Mouse (Mus musculus): ENCODE measurements around the gene Tnxb. TPM values are rescaled to one million over a fixed set of nuclear protein-coding genes. Genes with fewer than 3 reads are reported as not detected.
"Not testable (repeated sequence)": the region's sequence is repeated elsewhere in the genome, so short reads cannot be mapped to it uniquely, and the experiment has no call there.

Tnxb gene
- total RNA-seq, 2 experiments from 2014 or later = under 0.01 to 0.04 TPM

DNA sequence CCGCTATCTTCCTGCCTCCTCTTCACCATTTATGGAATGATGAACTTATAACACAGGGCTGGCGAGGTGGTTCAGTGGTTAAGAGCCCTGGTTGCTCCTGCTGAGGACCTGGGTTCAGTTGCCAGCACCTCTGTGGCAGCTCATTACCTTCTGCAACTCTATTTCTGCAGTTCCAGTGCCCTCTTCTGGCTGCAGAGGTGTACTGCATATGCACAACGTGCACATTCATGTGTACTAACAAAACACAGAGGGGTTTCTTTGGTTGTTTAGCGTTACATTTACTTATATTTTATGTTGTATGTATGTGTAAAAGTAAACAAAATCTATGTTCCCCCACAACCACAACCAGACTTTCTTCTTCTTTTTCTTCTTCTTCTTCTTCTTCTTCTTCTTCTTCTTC lies 52.7 kb downstream of the Tnxb start:
- no peak for ATAC-seq (ENCODE audit: poor library complexity, severe bottlenecking)

DNA sequence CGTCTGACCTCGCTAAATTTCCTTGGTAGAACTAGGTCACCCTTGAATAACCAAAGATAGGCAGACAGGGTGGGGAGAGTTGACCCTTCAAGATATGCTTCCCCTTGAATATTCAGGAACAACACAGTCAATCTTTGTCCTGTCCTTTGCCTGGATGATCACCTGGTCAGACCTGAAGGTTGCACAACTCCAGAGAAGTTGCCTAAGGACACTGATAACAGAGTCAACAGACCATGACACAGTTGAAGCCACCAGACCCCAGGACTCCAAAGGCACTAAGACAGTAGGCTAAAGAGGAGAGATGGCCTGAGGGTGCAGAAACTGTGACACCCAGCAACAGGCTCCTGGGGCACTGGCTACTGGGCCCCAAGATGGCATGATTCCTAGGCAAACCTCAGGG lies 57.6 kb downstream of the Tnxb start:
- ATAC-seq (ENCODE audit: poor library complexity, severe bottlenecking) = no peak

DNA sequence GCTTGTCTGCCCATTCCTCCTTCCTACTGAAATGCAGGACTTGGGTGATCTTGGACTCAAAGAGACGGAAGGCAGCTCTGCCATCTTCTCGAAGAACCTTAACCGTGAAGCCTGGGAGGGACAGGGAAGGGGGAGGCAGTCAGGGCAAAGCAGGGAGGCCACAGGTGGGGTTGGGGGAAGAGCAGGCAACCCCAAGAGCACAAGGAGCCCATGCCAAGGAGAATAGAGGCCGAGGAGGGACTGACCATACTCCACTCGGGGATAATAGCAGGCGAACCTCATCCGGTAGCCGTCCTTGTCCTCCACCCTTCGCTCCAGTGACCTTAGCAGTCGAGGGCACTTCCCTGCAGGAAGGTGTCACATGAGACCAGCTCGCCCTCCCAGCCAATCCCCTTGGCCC lies 58.8 kb downstream of the Tnxb start:
- not testable (repeated sequence) for ATAC-seq (ENCODE audit: poor library complexity, severe bottlenecking)

DNA sequence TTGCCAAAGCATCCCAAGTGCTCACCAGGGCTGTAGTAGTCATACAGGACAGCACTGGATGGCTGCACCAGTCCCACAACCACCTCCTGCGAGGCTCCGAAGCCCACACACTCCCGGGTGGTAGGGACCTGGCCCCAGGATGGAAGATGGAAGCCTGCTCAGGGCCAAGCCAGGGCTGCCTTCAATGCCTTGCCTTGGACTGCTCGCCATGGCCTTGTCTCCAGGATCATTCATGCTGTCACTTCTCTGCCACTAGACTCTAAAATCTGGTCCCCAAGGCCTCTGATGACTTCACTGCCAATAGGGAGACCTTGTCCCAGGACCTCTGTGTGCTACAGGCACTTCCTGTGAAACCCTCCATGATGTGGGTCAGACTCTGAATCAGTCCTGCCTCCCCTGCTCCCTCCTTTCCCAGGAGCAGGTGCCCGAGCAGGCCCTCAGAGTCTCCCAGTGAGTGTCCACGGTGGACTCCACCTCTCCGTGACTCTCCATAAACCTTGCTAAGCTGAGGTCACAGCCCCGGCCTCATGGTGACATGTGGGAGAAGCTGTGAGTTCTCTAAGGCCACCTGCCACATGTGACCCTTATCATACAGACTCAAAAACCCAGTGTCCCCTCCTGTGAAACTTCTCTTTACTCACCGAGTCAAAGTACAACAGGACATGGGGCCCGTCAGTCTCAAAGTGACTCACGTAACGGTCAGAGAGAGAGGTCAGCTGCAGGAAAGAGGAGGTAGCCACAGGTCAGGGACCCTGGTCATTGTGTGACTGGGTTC lies 59.6 kb downstream of the Tnxb start:
- not testable (repeated sequence) for ATAC-seq (ENCODE audit: poor library complexity, severe bottlenecking)

DNA sequence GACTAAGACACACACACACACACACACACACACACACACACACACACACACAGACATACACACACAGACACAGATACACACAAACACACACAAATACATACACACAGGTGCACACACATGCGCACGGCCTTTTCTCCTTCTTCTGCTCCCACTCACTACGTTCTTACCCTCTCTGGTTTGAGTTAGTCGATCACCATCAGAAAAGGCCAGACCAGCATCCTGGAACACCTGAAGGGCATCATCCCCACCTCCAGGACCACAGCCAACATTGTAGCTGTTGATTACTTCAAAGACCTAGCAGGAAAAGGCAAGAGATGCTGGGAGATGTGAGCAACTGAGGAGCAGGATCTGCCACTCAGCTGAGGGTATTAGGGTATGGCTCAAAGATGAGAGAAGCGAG lies 67.1 kb downstream of the Tnxb start:
- ATAC-seq (ENCODE audit: poor library complexity, severe bottlenecking) = not testable (repeated sequence)

DNA sequence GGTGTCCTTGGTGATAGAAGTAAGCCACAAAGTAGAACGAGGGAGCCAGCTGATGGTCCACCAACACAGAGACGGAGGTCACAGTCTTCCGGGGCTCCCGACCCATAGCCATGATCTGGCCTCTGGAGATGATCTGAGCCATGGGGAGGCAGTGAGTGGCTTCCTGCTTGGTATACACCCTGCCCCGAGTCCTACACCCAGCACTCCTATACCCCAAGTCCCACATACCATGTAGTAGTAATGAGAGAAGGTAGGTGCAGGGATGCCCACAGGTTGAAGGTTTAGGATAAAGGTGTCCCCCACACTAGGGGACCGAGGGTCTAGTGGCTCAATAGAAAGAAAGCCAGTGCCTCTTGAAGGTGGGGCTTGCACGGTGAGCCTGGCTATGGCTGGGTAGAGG lies 69.4 kb downstream of the Tnxb start:
- ATAC-seq (ENCODE audit: poor library complexity, severe bottlenecking) = not testable (repeated sequence)

DNA sequence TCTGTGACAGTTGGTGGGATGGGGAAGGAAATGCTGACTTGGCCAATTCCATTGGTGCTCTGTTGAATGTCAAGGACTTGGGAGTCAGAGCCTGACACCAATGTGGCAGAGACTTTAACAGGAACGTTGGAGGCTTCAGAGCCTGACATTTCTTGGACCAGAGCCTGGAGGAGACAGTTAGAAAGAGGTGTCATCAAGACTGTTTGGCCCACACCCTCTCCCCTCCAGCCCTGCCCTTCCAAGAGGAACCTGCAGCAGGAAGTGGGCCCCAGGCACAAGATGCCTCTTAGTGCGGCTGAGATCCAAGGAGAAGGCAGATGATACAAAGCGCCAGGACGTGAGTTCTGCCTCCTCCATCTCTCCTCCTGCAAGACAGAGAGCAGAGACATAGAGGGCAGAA lies 69.9 kb downstream of the Tnxb start:
- no peak for ATAC-seq (ENCODE audit: poor library complexity, severe bottlenecking)

DNA sequence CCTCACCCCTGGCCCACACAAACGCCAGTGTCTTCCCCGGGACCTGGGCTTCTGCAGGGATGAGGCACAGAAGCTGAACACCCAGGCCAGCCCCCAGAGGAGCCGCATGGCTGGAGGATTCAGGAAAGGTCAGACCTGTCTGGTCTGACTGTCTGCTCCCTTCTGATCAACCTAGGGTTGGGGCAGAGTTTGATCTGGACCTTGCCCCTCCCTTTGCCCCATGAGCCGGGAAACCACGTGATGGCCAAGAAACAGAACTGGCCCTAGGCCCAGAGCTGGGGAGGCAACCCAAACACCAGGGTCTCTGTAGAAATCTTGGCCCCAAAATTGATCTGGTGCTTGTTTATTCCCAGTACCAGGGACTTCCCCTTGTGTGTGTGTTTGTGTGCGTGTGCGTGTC lies 73.4 kb downstream of the Tnxb start, which contains the start of gene C4b:
Gene C4b, minus strand, starts transcription at position 164 of the 400 bp plus-strand sequence.
- no peak for ATAC-seq (ENCODE audit: poor library complexity, severe bottlenecking)

DNA sequence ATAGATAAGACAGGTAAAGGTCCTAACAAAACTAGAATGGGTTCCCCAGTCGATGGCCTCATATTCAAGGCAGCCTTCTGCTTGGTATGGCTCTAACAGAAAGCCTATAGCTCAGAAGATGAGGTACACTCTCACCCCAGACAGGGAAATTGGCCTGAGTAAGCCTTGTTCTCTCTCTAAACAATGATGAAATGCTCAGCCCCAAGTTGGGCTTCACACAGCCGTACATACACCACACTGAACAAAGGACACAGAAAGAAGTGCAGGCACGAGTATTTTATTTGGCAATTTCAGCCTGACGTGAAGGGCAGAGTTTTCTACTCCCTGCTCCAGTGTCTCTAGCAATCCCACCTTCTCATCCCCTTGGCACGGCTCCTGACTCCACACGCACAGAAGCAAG lies 73.9 kb downstream of the Tnxb start:
- ATAC-seq (ENCODE audit: poor library complexity, severe bottlenecking) = no peak

DNA sequence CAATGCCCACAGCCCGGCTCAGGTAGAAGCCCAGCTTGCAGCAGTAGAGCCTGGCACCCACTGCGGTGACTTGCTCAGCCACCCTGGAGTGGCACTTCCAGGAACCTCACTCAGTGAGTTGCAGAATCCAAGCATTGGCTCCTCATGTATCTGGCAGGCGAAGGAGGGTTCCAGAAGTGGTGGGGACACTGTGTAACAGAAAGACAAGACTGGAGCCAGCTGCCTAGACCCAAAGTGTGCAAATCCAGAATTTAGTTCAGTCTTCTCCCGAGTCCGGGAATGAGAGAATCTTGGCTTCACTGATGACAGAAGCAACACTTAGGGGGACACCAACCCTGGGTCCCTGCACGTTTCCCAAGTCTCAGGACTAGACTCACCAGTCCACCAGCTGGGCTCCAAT lies 74.3 kb downstream of the Tnxb start:
- ATAC-seq (ENCODE audit: poor library complexity, severe bottlenecking) = not testable (repeated sequence)

DNA sequence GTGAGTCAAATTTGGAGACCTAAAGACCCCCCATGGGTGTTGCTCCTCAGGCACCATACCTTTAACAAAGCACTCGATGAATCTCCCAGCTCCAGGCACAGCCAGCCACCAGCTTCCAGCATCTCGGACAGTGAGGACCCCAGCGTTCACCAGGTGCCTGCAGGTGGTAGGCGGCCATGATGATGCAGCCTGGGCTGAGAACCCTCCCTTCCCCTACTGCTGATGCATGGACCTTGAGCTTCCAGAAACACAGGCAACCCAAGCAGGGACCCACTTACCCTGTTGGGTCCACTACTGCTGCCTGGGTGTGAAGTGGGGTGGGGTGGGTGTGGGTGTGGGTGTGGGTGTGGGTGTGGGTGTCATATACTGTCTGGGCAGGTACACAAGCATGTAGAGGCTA lies 74.8 kb downstream of the Tnxb start:
- ATAC-seq (ENCODE audit: poor library complexity, severe bottlenecking) = not testable (repeated sequence)

DNA sequence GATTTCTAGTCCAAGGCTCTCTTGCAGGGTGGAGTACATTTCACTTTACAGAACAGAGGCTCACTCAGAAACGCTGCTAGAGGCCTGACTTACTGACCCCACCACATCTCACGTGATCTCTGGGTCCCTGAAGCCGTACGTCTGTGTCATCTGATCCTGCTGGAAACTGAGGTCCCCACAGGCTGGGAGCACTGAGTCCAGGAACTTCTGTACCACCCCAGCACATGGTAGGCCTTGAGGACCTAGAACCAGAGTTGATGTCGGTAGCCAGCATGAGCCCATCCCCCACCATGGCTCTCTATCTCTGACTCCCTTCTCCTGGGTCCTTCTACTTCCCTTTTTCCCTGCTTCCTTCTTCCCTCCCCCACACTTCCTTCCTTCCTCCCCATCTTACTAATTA lies 76.2 kb downstream of the Tnxb start:
- ATAC-seq (ENCODE audit: poor library complexity, severe bottlenecking) = no peak

DNA sequence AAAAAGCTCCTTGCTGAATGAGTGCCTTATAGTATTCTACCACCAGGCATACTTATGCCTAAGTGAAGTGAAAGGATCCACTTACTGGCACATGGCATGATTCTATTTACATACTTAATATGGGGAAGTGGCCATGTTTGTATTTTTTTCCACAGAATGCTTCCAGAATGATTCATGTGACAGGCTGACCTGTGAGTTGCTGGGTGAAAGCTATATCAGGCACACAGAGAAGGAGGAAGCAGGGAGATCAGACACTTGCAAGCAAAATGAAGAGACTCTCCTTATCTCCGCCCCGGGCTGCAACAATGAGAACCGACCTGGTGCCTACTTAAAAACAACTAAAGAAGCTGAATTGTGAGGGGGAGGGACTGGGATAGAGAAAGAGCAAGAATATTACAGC lies 91.1 kb downstream of the Tnxb start:
- no peak for ATAC-seq (ENCODE audit: poor library complexity, severe bottlenecking)

Other genes starting within 250 kb of the Tnxb start
- not detected in 2 replicates for gene Btnl4, start 193.2 kb upstream of the Tnxb start, total RNA-seq (2015)
- gene Btnl4, start 193.2 kb upstream of the Tnxb start, total RNA-seq (2017) = not detected in 2 replicates
- not detected in 2 replicates for gene Btnl6, start 153.2 kb upstream of the Tnxb start, total RNA-seq (2015)
- not detected in 2 replicates for gene Btnl6, start 153.2 kb upstream of the Tnxb start, total RNA-seq (2017)
- 0.11 TPM in 1 of 2 replicates, not detected in the other for gene Notch4, start 106.3 kb upstream of the Tnxb start, total RNA-seq (2015)
- 0.12 and 0.15 TPM in 2 replicates for gene Notch4, start 106.3 kb upstream of the Tnxb start, total RNA-seq (2017)
- 243 and 248 TPM in 2 replicates for gene Gpsm3, start 80.7 kb upstream of the Tnxb start, total RNA-seq (2015)
- gene Gpsm3, start 80.7 kb upstream of the Tnxb start, total RNA-seq (2017) = 75.7 and 109 TPM in 2 replicates
- gene Pbx2, start 79.3 kb upstream of the Tnxb start, total RNA-seq (2015) = 18.3 and 26.6 TPM in 2 replicates
- 29.3 and 32.7 TPM in 2 replicates for gene Pbx2, start 79.3 kb upstream of the Tnxb start, total RNA-seq (2017)
- gene Ager, start 72.7 kb upstream of the Tnxb start, total RNA-seq (2015) = 1.8 and 4.8 TPM in 2 replicates
- 1.6 and 2.4 TPM in 2 replicates for gene Ager, start 72.7 kb upstream of the Tnxb start, total RNA-seq (2017)
- 44.7 and 59.5 TPM in 2 replicates for gene Rnf5, start 66.8 kb upstream of the Tnxb start, total RNA-seq (2015)
- 8.9 and 11.9 TPM in 2 replicates for gene Rnf5, start 66.8 kb upstream of the Tnxb start, total RNA-seq (2017)
- 29.0 and 36.5 TPM in 2 replicates for gene Agpat1, start 66.3 kb upstream of the Tnxb start, total RNA-seq (2015)
- 24.2 and 24.5 TPM in 2 replicates for gene Agpat1, start 66.3 kb upstream of the Tnxb start, total RNA-seq (2017)
- gene Egfl8, start 54.6 kb upstream of the Tnxb start, total RNA-seq (2015) = 0.82 and 0.91 TPM in 2 replicates
- gene Egfl8, start 54.6 kb upstream of the Tnxb start, total RNA-seq (2017) = 0.57 and 5.0 TPM in 2 replicates
- 37.0 and 41.4 TPM in 2 replicates for gene Ppt2, start 42.0 kb upstream of the Tnxb start, total RNA-seq (2015)
- gene Ppt2, start 42.0 kb upstream of the Tnxb start, total RNA-seq (2017) = 25.6 and 26.8 TPM in 2 replicates
- gene Prrt1, start 41.0 kb upstream of the Tnxb start, total RNA-seq (2015) = 0.22 and 0.73 TPM in 2 replicates
- 0.22 TPM in 1 of 2 replicates, not detected in the other for gene Prrt1, start 41.0 kb upstream of the Tnxb start, total RNA-seq (2017)
- gene Fkbpl, start 25.8 kb upstream of the Tnxb start, total RNA-seq (2015) = 4.0 and 4.2 TPM in 2 replicates
- gene Fkbpl, start 25.8 kb upstream of the Tnxb start, total RNA-seq (2017) = 40.5 and 41.6 TPM in 2 replicates
- gene Atf6b, start 23.4 kb upstream of the Tnxb start, total RNA-seq (2015) = 31.9 and 32.4 TPM in 2 replicates
- gene Atf6b, start 23.4 kb upstream of the Tnxb start, total RNA-seq (2017) = 25.4 and 32.2 TPM in 2 replicates
- 0.52 and 1.7 TPM in 2 replicates for gene C4b, start 73.3 kb downstream of the Tnxb start, total RNA-seq (2015)
- 0.37 TPM in 1 of 2 replicates, not detected in the other for gene C4b, start 73.3 kb downstream of the Tnxb start, total RNA-seq (2017)
- not detected in 2 replicates for gene Cyp21a1, start 134.0 kb downstream of the Tnxb start, total RNA-seq (2015)
- not detected in 2 replicates for gene Cyp21a1, start 134.0 kb downstream of the Tnxb start, total RNA-seq (2017)
- 17.5 and 21.8 TPM in 2 replicates for gene Stk19, start 166.4 kb downstream of the Tnxb start, total RNA-seq (2015)
- gene Stk19, start 166.4 kb downstream of the Tnxb start, total RNA-seq (2017) = 24.7 and 33.7 TPM in 2 replicates
- gene Dxo, start 166.5 kb downstream of the Tnxb start, total RNA-seq (2015) = 22.4 and 28.5 TPM in 2 replicates
- gene Dxo, start 166.5 kb downstream of the Tnxb start, total RNA-seq (2017) = 17.7 and 24.6 TPM in 2 replicates
- gene Skiv2l, start 179.7 kb downstream of the Tnxb start, total RNA-seq (2015) = 13.3 and 17.1 TPM in 2 replicates
- gene Skiv2l, start 179.7 kb downstream of the Tnxb start, total RNA-seq (2017) = 34.8 and 43.5 TPM in 2 replicates
- 35.4 and 45.1 TPM in 2 replicates for gene Nelfe, start 179.9 kb downstream of the Tnxb start, total RNA-seq (2015)
- gene Nelfe, start 179.9 kb downstream of the Tnxb start, total RNA-seq (2017) = 25.1 and 26.2 TPM in 2 replicates
- 2.3 and 7.1 TPM in 2 replicates for gene Cfb, start 192.0 kb downstream of the Tnxb start, total RNA-seq (2015)
- 1.7 and 3.4 TPM in 2 replicates for gene Cfb, start 192.0 kb downstream of the Tnxb start, total RNA-seq (2017)
- gene Zbtb12, start 208.9 kb downstream of the Tnxb start, total RNA-seq (2015) = 0.78 and 1.1 TPM in 2 replicates
- 0.98 and 1.0 TPM in 2 replicates for gene Zbtb12, start 208.9 kb downstream of the Tnxb start, total RNA-seq (2017)
- not detected in 2 replicates for gene Gm20547, start 211.5 kb downstream of the Tnxb start, total RNA-seq (2015)
- gene Gm20547, start 211.5 kb downstream of the Tnxb start, total RNA-seq (2017) = 0.41 TPM in 1 of 2 replicates, not detected in the other
- 1.0 and 1.3 TPM in 2 replicates for gene C2, start 227.7 kb downstream of the Tnxb start, total RNA-seq (2015)
- 0.22 TPM in 1 of 2 replicates, not detected in the other for gene C2, start 227.7 kb downstream of the Tnxb start, total RNA-seq (2017)
- 66.5 and 68.9 TPM in 2 replicates for gene Ehmt2, start 227.9 kb downstream of the Tnxb start, total RNA-seq (2015)
- gene Ehmt2, start 227.9 kb downstream of the Tnxb start, total RNA-seq (2017) = 75.4 and 75.7 TPM in 2 replicates
- gene Slc44a4, start 243.9 kb downstream of the Tnxb start, total RNA-seq (2015) = 0.33 TPM in 1 of 2 replicates, not detected in the other
- gene Slc44a4, start 243.9 kb downstream of the Tnxb start, total RNA-seq (2017) = 0.12 TPM in 1 of 2 replicates, not detected in the other

All from megakaryocyte, adult 5-6 weeks (primary cell).